Mouse (Mus musculus) embryonic facial prominence, embryonic 15.5 days (tissue): ENCODE results near the gene Rnf212b. TPM values are rescaled to one million over a fixed set of nuclear protein-coding genes. Genes with fewer than 3 reads are reported as not detected.
A peak's percentile ranks its signal among the peaks of the same experiment; 100 is the strongest.

ENCODE experiments used
- ATAC-seq: fragments of 200-750 bp; cut with Nextera tagmentation; 2 replicates; pipeline ENCODE4 v1.8.0; 2017; ENCODE audit warnings: low read depth, moderate TSS enrichment; ENCODE audit not compliant: insufficient number of reproducible peaks, low FRiP score, low TSS enrichment
- H3K27ac ChIP-seq: fragments of 300-500 bp; sonication (generic); replicated peaks from 2 replicates; pipeline ENCODE4 v1.5.1; 2015; ENCODE audit warnings: mild to moderate bottlenecking, inconsistent platforms
- H3K27me3 ChIP-seq: fragments of 300-500 bp; sonication (generic); 2 replicates; pipeline ENCODE4 v1.6.1; 2015; ENCODE audit warnings: inconsistent platforms
- H3K36me3 ChIP-seq: fragments of 300-500 bp; sonication (generic); 2 replicates; pipeline ENCODE4 v1.6.1; 2015; ENCODE audit warnings: mild to moderate bottlenecking, inconsistent platforms
- H3K4me1 ChIP-seq: fragments of 300-500 bp; sonication (generic); 2 replicates; pipeline ENCODE4 v1.6.1; 2015; ENCODE audit warnings: inconsistent platforms
- H3K4me2 ChIP-seq: fragments of 300-500 bp; sonication (generic); replicated peaks from 2 replicates; pipeline ENCODE4 v1.6.1; 2015; ENCODE audit warnings: mild to moderate bottlenecking, inconsistent platforms
- H3K4me3 ChIP-seq: fragments of 300-500 bp; sonication (generic); replicated peaks from 2 replicates; pipeline ENCODE4 v1.5.1; 2015; ENCODE audit warnings: mild to moderate bottlenecking, inconsistent platforms
- H3K9ac ChIP-seq: fragments of 300-500 bp; sonication (generic); 2 replicates; pipeline ENCODE4 v1.6.1; 2015; ENCODE audit warnings: inconsistent platforms
- H3K9me3 ChIP-seq: fragments of 300-500 bp; sonication (generic); replicated peaks from 2 replicates; pipeline ENCODE4 v1.6.1; 2016; ENCODE audit warnings: inconsistent platforms
- WGBS: fragments of 180-500 bp; shearing (Covaris S2); methylation state at CpG from one replicate; pipeline ENCODE4 v1.1.7; 2015; 5-methylcytosine and 5-hydroxymethylcytosine counted together
- polyA plus RNA-seq: library from polyadenylated mRNA; unstranded; fragments of >200 nt; fragmentation: Nextera tagmentation; extraction: Ambion mirVana; gene quantifications from 2 replicates; pipeline ENCODE4 v1.2.1, GENCODE M21; 2015

Rnf212b gene
- polyA plus RNA-seq, 1 experiment from 2014 or later: not detected

DNA sequence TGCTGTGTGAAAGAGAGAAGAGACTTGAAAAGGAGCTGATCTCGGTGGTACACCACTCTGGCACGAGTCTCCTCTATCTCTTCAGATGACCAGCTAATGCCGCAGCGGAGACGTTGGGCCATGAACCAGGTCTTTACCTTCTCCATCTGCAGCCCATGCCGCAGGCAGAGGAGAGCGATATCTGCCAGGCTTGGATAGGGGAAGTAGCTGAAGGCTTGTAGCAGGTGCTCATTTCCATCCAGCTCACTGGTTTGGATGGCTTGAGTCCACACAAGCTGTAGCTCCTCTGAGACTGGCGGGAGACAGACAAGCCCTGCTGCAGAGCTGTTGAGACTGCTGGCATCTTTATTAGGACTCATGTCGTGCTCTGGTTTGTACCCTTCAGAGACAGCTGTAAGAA lies 44.0 kb downstream of the Rnf212b start:
- Histone ChIP-seq H3K27ac (no peak overlapping the region), H3K4me1 (no peaks in the 10 kb centered on the region), H3K36me3 (peaks cover 14% of the 10 kb centered on the region; the same call in 1 of the 2 replicates), H3K4me2 (no peak overlapping the region), H3K9ac (no peak overlapping the region), H3K4me3 (no peak overlapping the region), H3K27me3 (no peaks in the 10 kb centered on the region), H3K9me3 (no peaks in the 10 kb centered on the region)
- 91% methylated on average over 9 of the region's 9 CpGs for WGBS
- ATAC-seq: no peak

- H3K27ac ChIP-seq: no peak overlapping the region
- WGBS: 34% methylated on average over 2 of the region's 2 CpGs
These were observed 46.6 kb downstream of the Rnf212b start for GRCm38 (mm10) chr14:54860511-54860910.

GRCm38 (mm10) chr14:54863501-54864312 lies 49.8 kb downstream of the Rnf212b start:
- H3K9ac ChIP-seq: peak overlapping the region; percentile 91
- under 1% methylated on average over 56 of the region's 56 CpGs for WGBS
- H3K36me3 ChIP-seq: no peaks in the 10 kb centered on the region

More at GRCm38 (mm10) chr14:54860511-54860910, 46.6 kb downstream of the Rnf212b start:
- Histone ChIP-seq H3K36me3 (peaks cover 14% of the 10 kb centered on the region; the same call in 1 of the 2 replicates), H3K9me3 (no peaks in the 10 kb centered on the region), H3K27me3 (no peaks in the 10 kb centered on the region), H3K9ac (no peak overlapping the region), H3K4me2 (no peak overlapping the region), H3K4me1 (peaks cover 8% of the 10 kb centered on the region; the same call in 1 of the 2 replicates), H3K4me3 (no peak overlapping the region)
- no peak for ATAC-seq

GRCm38 (mm10) chr14:54864313-54865036 lies 50.5 kb downstream of the Rnf212b start:
- peaks cover 8% of the 10 kb centered on the region; the same call in 1 of the 2 replicates for H3K4me1 ChIP-seq
- WGBS: 13% methylated on average over 21 of the region's 21 CpGs
- H3K4me2 ChIP-seq: peak overlapping the region; percentile 81
- peak overlapping the region; percentile 97 for H3K4me3 ChIP-seq
- H3K36me3 ChIP-seq: no peaks in the 10 kb centered on the region
- 0 out of 2 replicates have a peak, but pooled peaks have one; percentile 8 for ATAC-seq
- peak overlapping the region; percentile 69 for H3K27ac ChIP-seq
- H3K9ac ChIP-seq: peak overlapping the region; percentile 91
- no peaks in the 10 kb centered on the region for H3K9me3 ChIP-seq
- H3K27me3 ChIP-seq: no peaks in the 10 kb centered on the region

More at GRCm38 (mm10) chr14:54863501-54864312, 49.8 kb downstream of the Rnf212b start:
- H3K27me3 ChIP-seq: no peaks in the 10 kb centered on the region
- peaks cover 8% of the 10 kb centered on the region; the same call in 1 of the 2 replicates for H3K4me1 ChIP-seq
- H3K4me3 ChIP-seq: peak overlapping the region; percentile 97
- H3K27ac ChIP-seq: peak overlapping the region; percentile 69
- ATAC-seq: peak; percentile 100
- H3K9me3 ChIP-seq: no peaks in the 10 kb centered on the region
- H3K4me2 ChIP-seq: peak overlapping the region; percentile 81

- Histone ChIP-seq H3K9ac (no peak overlapping the region), H3K4me3 (no peak overlapping the region), H3K4me1 (peaks cover 8% of the 10 kb centered on the region; the same call in 1 of the 2 replicates), H3K4me2 (no peak overlapping the region), H3K36me3 (no peaks in the 10 kb centered on the region), H3K27ac (no peak overlapping the region), H3K27me3 (no peaks in the 10 kb centered on the region), H3K9me3 (no peaks in the 10 kb centered on the region)
- no peak for ATAC-seq
- 76% methylated on average over 5 of the region's 5 CpGs for WGBS
These were observed 51.7 kb downstream of the Rnf212b start for GRCm38 (mm10) chr14:54865626-54866025.

GRCm38 (mm10) chr14:54866268-54866667 lies 52.3 kb downstream of the Rnf212b start:
- whole genome bisulfite sequencing: 46% methylated on average over 3 of the region's 3 CpGs

GRCm38 (mm10) chr14:54866936-54867335 lies 53.0 kb downstream of the Rnf212b start:
- no peak for ATAC-seq
- WGBS: 57% methylated on average over 5 of the region's 5 CpGs

More at GRCm38 (mm10) chr14:54866268-54866667, 52.3 kb downstream of the Rnf212b start:
- no peak overlapping the region for H3K27ac ChIP-seq
- H3K36me3 ChIP-seq: no peaks in the 10 kb centered on the region
- H3K9me3 ChIP-seq: no peaks in the 10 kb centered on the region
- H3K9ac ChIP-seq: no peak overlapping the region
- peaks cover 8% of the 10 kb centered on the region; the same call in 1 of the 2 replicates for H3K4me1 ChIP-seq
- no peaks in the 10 kb centered on the region for H3K27me3 ChIP-seq
- no peak for ATAC-seq
- no peak overlapping the region for H3K4me3 ChIP-seq
- no peak overlapping the region for H3K4me2 ChIP-seq

DNA sequence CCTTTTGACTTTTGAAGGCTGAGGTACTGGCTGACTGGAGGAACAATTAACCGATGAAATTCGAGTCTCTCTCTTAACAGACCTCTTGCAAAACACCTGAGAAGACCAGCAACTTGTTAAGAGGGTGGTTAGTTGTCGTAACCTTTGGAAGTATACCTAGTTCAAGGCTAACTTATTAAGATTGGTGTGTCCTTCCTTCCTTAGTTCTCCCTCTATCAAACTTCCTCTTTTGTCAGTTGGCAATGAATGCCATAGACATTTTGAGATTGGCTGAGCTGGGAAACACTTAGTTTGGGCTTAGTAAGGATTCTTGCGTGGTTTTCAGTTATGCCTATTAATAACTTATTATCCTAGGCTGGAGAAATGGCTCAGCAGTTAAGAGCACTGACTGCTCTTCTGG lies 54.1 kb downstream of the Rnf212b start:
- H3K27me3 ChIP-seq: no peaks in the 10 kb centered on the region
- no peak overlapping the region for H3K4me2 ChIP-seq
- H3K9ac ChIP-seq: no peak overlapping the region
- no peak overlapping the region for H3K27ac ChIP-seq
- 82% methylated on average over 4 of the region's 4 CpGs for WGBS
- no peak for ATAC-seq
- H3K4me1 ChIP-seq: peaks cover 8% of the 10 kb centered on the region; the same call in 1 of the 2 replicates
- H3K9me3 ChIP-seq: no peaks in the 10 kb centered on the region
- H3K4me3 ChIP-seq: no peak overlapping the region
- no peaks in the 10 kb centered on the region for H3K36me3 ChIP-seq

More at GRCm38 (mm10) chr14:54866936-54867335, 53.0 kb downstream of the Rnf212b start:
- Histone ChIP-seq H3K9me3 (no peaks in the 10 kb centered on the region), H3K4me2 (no peak overlapping the region), H3K4me1 (peaks cover 8% of the 10 kb centered on the region; the same call in 1 of the 2 replicates), H3K9ac (no peak overlapping the region), H3K4me3 (no peak overlapping the region), H3K36me3 (no peaks in the 10 kb centered on the region), H3K27me3 (no peaks in the 10 kb centered on the region), H3K27ac (no peak overlapping the region)

DNA sequence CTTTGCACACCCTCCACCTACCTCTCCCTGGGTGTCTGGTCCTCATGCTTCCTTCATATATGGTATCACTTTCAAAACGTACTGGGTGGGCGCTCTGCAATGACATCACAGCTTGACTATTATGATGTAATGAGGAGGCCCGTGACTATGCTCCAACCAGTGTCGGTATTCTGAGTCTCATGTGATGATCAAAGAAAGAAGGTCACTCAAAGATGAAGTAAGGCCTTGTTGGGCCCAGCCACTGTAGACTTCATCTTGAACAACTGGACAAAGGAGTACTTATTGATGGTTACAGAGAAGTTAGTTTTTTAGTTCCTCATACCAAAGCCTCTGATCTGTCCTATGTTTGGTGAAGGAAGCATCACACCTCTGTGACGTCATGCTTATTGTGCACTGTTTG lies 56.9 kb downstream of the Rnf212b start, which contains the start of gene Homez:
Gene Homez, minus strand, starts transcription at position 101 of the 400 bp plus-strand sequence.
- H3K36me3 ChIP-seq: no peaks in the 10 kb centered on the region
- H3K9me3 ChIP-seq: no peaks in the 10 kb centered on the region
- no peak; the same call in 1 of the 2 replicates for ATAC-seq
- peaks cover 3% of the 10 kb centered on the region for H3K4me1 ChIP-seq
- WGBS: 83% methylated on average over 5 of the region's 5 CpGs
- H3K27ac ChIP-seq: no peak within 1 kb of the TSS
- no peak within 1 kb of the TSS for H3K4me3 ChIP-seq
- H3K9ac ChIP-seq: no peak within 1 kb of the TSS
- no peaks in the 10 kb centered on the region for H3K27me3 ChIP-seq
- no peak within 1 kb of the TSS for H3K4me2 ChIP-seq

GRCm38 (mm10) chr14:54874165-54874564 lies 60.2 kb downstream of the Rnf212b start:
- no peak overlapping the region for H3K9ac ChIP-seq
- peaks cover 10% of the 10 kb centered on the region for H3K27me3 ChIP-seq
- H3K9me3 ChIP-seq: no peaks in the 10 kb centered on the region
- H3K36me3 ChIP-seq: no peaks in the 10 kb centered on the region
- ATAC-seq: no peak
- no peak overlapping the region for H3K27ac ChIP-seq
- H3K4me1 ChIP-seq: peaks cover 12% of the 10 kb centered on the region
- WGBS: 84% methylated on average over 3 of the region's 3 CpGs
- no peak overlapping the region for H3K4me2 ChIP-seq
- no peak overlapping the region for H3K4me3 ChIP-seq
